Mouse (Mus musculus) hindlimb bud, embryonic 11.5 days (tissue): ENCODE results near the gene Atcay.
"Not testable (repeated sequence)": the region's sequence is repeated elsewhere in the genome, so short reads cannot be mapped to it uniquely, and the experiment has no call there.

Source experiments
- DNase-seq: peaks from one replicate; pipeline ENCODE4 v3.0.0-alpha.2; 2012; ENCODE audit warnings: low read depth, low spot score; ENCODE audit errors: extremely low spot score

Atcay gene

GRCm38 (mm10) chr10:81182336-81183333 lies 48.0 kb downstream of the Atcay start, which contains the start of gene Dapk3:
Dapk3 (plus strand) TSS chr10:81183005.
- DNase-seq = peak; percentile 100

GRCm38 (mm10) chr10:81181860-81182259 lies 48.8 kb downstream of the Atcay start:
- not testable (repeated sequence) for DNase-seq

- DNase-seq = no peak
Observed at GRCm38 (mm10) chr10:81180946-81181345, 49.7 kb downstream of the Atcay start.

- no peak for DNase-seq
Observed at GRCm38 (mm10) chr10:81179451-81180342, 50.9 kb downstream of the Atcay start.

DNA sequence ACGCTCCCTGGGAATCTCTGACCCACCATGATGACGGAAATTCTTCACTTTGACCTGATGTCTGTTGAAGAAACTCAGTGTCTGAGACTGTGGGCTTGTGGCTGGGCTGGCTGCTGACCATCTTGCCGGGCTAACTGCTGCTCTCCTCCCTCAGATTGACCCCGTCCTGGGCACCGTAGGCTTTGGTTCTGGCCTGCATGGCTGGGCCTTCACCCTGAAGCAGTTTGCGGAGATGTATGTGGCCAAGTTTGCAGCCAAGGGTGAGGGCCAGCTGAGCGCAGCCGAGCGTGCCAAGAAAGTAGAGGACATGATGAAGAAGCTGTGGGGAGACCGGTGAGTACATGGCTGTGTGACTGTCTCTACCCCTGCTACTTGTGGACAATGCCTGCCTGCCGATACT lies 51.7 kb downstream of the Atcay start:
- no peak for DNase-seq

DNA sequence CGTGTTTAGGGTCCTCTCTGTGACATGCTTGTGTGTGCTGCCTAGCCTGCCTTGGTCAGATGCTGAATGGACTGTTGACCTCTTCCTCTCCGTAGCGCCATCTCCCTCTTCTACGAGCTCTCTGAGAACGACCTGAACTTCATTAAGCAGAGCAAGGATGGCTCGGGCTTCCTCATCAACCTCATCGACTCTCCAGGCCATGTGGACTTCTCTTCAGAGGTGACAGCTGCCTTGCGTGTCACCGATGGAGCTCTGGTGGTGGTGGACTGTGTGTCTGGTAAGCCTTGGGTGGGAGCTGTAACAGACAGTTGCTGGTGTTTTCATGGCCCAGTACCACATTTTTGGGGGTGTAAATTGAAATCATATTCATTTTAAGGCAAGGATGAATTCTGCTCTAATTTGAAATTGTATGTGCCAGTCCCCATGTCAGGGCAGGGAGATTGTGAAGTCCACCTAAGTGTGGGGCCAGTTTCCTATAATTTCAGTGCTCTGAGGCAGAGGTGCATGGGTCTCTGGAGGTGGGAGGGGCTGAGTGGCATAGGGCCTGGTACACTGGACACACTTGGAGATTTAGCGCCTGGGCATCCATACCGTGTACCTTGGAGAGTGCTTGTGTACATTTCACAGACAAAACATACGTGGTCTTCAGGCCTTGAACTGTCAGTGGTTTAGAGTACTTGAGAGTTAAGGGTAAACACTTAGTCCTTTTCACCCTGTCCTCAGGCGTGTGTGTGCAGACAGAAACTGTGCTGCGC lies 52.5 kb downstream of the Atcay start:
- no peak for DNase-seq

DNA sequence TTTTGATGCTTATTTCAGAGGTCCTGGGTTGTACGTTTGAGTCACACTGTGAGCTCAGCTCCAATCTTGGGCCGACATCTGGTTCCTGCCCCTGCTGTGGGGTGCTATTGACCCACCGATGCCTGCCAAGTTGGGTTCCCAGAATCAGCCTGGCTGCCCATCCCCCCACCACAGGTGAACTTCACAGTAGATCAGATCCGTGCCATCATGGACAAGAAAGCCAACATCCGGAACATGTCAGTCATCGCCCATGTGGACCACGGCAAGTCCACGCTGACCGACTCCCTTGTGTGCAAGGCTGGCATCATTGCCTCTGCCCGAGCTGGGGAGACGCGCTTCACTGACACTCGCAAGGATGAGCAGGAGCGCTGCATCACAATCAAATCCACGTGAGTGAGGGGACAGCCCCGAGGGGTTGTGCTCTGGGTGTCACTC lies 53.1 kb downstream of the Atcay start:
- DNase-seq = no peak

DNA sequence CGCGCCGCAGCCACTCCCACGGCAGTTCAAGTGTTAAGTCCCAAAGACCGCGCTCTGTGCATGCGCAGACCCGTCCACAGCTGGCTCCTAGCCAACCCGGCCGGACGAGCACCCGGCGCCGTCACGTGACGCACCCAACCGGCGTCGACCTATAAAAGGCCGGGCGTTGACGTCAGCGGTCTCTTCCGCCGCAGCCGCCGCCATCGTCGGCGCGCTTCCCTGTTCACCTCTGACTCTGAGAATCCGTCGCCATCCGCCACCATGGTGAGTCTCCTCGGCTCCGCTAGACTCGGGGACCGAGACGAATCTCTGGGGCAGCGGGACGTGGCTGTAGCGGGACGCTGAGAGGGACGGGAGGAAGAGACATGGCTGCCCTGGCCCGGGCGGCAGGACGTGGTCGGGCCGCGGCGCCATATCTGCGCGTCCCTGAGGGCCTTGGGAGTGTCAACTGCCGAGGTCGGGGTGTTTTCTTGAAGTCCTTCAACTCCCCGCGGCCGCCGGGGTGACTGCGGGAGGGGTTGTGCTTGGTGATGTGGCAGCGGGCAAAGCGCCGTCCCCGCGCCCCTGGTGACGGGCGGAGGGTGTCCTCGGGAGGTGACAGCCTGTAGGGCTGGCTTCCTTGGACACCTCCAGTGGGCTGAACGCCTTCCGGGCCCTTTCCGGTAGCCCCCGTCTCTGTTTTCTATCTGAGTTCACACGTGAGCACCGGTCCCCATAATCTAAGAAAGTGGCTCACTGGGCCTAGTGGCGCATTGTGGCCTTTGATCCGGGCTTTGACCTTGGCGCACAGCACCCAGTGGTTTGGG lies 54.0 kb downstream of the Atcay start, which contains the start of gene Eef2:
Gene Eef2, plus strand, starts transcription at position 166 of the 806 bp plus-strand sequence.
- no peak for DNase-seq

GRCm38 (mm10) chr10:81175936-81176465 lies 54.6 kb downstream of the Atcay start:
- peak; percentile 89 for DNase-seq

DNA sequence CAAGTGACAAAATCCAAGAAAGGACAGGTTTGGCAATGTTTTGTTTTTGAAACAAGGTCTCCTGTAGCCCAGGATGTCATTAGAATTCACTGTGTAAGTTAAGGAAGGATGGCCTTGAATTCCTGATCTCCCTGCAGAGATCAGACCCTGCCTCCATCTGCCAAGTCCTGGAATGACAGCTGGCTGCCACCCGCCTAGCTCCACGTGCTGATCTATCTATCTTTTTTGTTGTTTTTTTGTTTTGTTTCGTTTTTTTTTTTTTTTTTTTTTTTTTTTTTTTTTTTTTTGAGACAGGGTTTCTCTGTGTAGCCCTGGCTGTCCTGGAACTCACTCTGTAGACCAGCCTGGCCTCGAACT lies 55.3 kb downstream of the Atcay start:
- not testable (repeated sequence) for DNase-seq

GRCm38 (mm10) chr10:81174617-81175344 lies 55.9 kb downstream of the Atcay start:
- DNase-seq = no peak

- DNase-seq = peak; percentile 67
Observed at GRCm38 (mm10) chr10:81173132-81173531, 57.5 kb downstream of the Atcay start.

- not testable (repeated sequence) for DNase-seq
Observed at GRCm38 (mm10) chr10:81169411-81169900, 61.2 kb downstream of the Atcay start.

GRCm38 (mm10) chr10:81168521-81169244 lies 62.0 kb downstream of the Atcay start:
- DNase-seq = no peak

DNA sequence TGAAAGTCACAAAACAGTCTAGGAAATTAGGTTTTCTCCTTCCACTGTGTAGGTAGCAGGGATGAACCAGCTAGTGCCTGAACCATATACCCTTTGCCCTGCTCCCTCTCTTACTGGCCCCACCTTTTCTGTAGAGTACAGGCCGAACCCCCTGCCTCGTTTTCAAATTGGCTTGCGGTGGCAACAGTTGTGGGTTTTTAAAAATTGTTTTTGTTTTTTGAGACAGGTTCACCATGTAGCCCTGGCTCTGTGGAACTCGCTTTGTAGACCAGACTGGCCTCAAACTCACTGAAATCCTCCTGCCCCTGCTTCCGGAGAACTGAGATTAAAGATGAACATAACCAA lies 62.6 kb downstream of the Atcay start:
- no peak for DNase-seq

DNA sequence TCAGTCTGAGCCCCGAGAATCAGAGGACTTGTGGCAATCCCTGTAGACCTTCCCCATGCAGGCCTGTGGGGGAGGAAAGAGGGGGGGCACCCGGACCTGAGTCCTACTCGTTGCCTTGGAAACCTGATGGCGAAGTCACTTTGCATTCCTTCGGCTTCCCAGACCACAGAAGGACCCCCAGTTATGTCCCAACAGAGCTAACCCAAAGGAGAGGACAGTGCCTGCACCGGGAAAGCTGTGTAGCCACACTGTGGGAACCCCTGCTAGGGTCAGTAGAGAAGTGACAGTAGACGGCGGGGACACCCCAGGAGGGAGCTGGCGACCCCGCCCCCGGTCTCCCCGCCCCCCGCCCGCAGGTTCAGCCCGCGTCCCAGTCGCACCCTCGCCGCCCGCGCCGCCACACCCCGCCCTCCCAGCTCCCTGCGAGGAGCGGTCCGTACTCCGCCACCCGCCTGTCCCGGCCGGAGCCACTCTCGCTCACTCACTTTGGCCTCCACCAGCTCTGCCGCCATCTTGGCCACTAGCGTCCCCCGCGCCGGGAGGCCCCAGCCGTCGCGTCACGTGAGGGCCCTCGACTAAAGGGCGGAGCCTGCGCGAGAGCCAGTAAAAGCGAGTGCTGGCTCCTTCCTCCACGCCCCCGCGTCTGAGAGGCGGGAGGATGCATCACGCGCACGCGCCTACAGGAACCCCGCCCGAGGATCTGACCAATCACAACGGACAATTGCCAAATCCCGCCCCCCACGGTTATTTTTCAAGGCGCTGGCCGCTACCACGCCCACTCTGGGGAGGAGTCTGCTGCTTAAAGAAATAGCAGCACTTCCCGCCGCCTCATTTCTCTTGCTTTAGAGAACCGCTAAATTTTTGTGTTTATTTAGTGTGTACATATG lies 63.2 kb downstream of the Atcay start, which contains the start of gene Pias4:
Gene Pias4, minus strand, starts transcription at position 724 of the 887 bp plus-strand sequence.
- peak; percentile 97 for DNase-seq

- no peak for DNase-seq
Observed at GRCm38 (mm10) chr10:81165118-81165517, 65.5 kb downstream of the Atcay start.
